Mouse (Mus musculus): ENCODE results near the gene Rsrc1.

DNA sequence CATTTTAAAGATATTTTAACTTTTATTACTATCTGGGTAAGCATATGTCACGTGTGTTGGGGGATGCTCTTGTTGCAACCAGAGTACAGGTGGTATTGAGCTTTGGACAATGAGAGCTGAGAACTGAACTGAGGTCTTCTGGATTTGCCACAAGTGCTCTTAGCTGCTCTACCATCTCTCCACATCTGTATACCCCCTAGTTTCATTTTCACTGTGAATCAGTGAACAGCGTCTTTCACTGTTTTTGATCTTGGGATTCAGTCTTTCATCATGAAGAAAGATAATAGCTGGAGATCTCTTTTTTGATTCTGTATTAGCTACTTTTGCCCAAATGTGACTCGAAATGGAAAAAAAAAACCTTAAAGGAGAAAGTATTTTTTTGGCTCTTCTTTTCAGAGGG lies 127.2 kb downstream of the Rsrc1 start:
- TF ChIP-seq CTCF (IDR thresholded peaks at IDR 0.05; ENCODE audit: control insufficient read depth, insufficient read depth, low read length) (no peak), POLR2A (IDR thresholded peaks at IDR 0.05; ENCODE audit: borderline replicate concordance, control insufficient read depth, low read depth, low read length) (no peak)

All from bone marrow, adult 2 months (tissue).